Comparison of ENCODE assay signal across 40 mouse cellular contexts in genomic region chr9:40670313-40670712, GRCm38 (mm10). TPM values are rescaled to one million over a fixed set of nuclear protein-coding genes. Genes with fewer than 3 reads are reported as not detected.
A peak's percentile ranks its signal among the peaks of the same experiment; 100 is the strongest.
DNase-seq lines count a peak whose midpoint lies in the region; ATAC-seq and TF ChIP-seq lines count a peak whose summit lies in the region.
"Had no signal": no experiment of that assay in that cellular context is flagged by ENCODE, and none has a peak within 500 bp of the region (broad histone marks: within the 10 kb centered on the region; RNA-seq: fewer than 3 reads in every experiment).

Gene Gm21915 (plus strand): TSS chr9:40670613.

- no peak within 1 kb of the TSS for H3K4me3 ChIP-seq in hindbrain, embryonic 10.5 days
- no peak within 1 kb of the TSS for H3K4me3 ChIP-seq in hindbrain, postnatal 0 days (ENCODE audit: low read length)
- no peak within 1 kb of the TSS for H3K4me3 ChIP-seq in hindbrain, embryonic 12.5 days
- no peak within 1 kb of the TSS for H3K4me3 ChIP-seq in limb, embryonic 15.5 days
- H3K4me3 ChIP-seq in midbrain, embryonic 14.5 days (replicated peaks; ENCODE audit: low read depth, low read length) = no peak within 1 kb of the TSS
- H3K4me3 ChIP-seq in embryonic facial prominence, embryonic 10.5 days = no peak within 1 kb of the TSS
- H3K4me3 ChIP-seq: erythroblast, embryonic 14.5 days; heart, embryonic 12.5 days; intestine, embryonic 15.5 days; limb, embryonic 12.5 days; liver, embryonic 12.5 days; megakaryocyte, embryonic 14.5 days had no signal

- no peak for ATAC-seq in hindbrain, postnatal 0 days
- ATAC-seq in hindbrain, embryonic 12.5 days (ENCODE audit: low FRiP score) = no peak
- no peak for ATAC-seq in limb, embryonic 15.5 days (ENCODE audit: insufficient number of reproducible peaks, low FRiP score, low TSS enrichment, low read depth)
- ATAC-seq in midbrain, embryonic 14.5 days (ENCODE audit: low FRiP score, low TSS enrichment) = no peak
- ATAC-seq: forebrain, embryonic 14.5 days; intestine, embryonic 15.5 days; liver, embryonic 12.5 days; liver, postnatal 0 days; Patski had no signal

- no peak for DNase-seq in hindbrain, embryonic 10.5 days (ENCODE audit: low spot score)
- DNase-seq in hindbrain, postnatal 0 days (ENCODE audit: low spot score) = no peak
- no peak for DNase-seq in midbrain, embryonic 14.5 days
- DNase-seq in embryonic facial prominence, embryonic 10.5 days (ENCODE audit: low spot score) = no peak
- no peak for DNase-seq in left cerebral cortex, postnatal 10 days (ENCODE audit: extremely low spot score in 1 of 2, low spot score in 2 of 2)
- DNase-seq in adrenal gland, postnatal 4 days (ENCODE audit: low spot score in 2 of 2) = no peak
- DNase-seq: adrenal gland, postnatal 10 days; cerebellum, adult 11-12 months; cerebellum, adult 9-11 months; embryo, embryonic 11 days; gastrocnemius, postnatal 36 days; heart, adult 18-20 months; kidney, adult 8-10 months; kidney, postnatal 4 days; liver, postnatal 0 days; lung, postnatal 4 days; right cerebral cortex, adult 18-20 months; spleen, adult 18-20 months; thymus, postnatal 14 days had no signal

- peaks cover 20% of the 10 kb centered on the region for H3K4me1 ChIP-seq in hindbrain, embryonic 10.5 days (replicated peaks)
- peaks cover 8% of the 10 kb centered on the region for H3K4me1 ChIP-seq in hindbrain, postnatal 0 days (ENCODE audit: insufficient read depth, low read length)
- peaks cover 11% of the 10 kb centered on the region for H3K4me1 ChIP-seq in hindbrain, embryonic 12.5 days
- H3K4me1 ChIP-seq in limb, embryonic 15.5 days = peaks cover 8% of the 10 kb centered on the region
- peaks cover 11% of the 10 kb centered on the region for H3K4me1 ChIP-seq in midbrain, embryonic 14.5 days (ENCODE audit: control insufficient read depth, insufficient read depth, low read length)
- peaks cover 14% of the 10 kb centered on the region for H3K4me1 ChIP-seq in embryonic facial prominence, embryonic 10.5 days
- H3K4me1 ChIP-seq: liver, embryonic 12.5 days; megakaryocyte, embryonic 14.5 days had no signal

- no peaks in the 10 kb centered on the region for H3K36me3 ChIP-seq in hindbrain, embryonic 10.5 days
- no peaks in the 10 kb centered on the region for H3K36me3 ChIP-seq in hindbrain, postnatal 0 days (ENCODE audit: insufficient read depth, low read length)
- no peaks in the 10 kb centered on the region for H3K36me3 ChIP-seq in hindbrain, embryonic 12.5 days
- no peaks in the 10 kb centered on the region for H3K36me3 ChIP-seq in limb, embryonic 15.5 days
- H3K36me3 ChIP-seq in midbrain, embryonic 14.5 days (ENCODE audit: control insufficient read depth, insufficient read depth, low read length) = no peaks in the 10 kb centered on the region
- no peaks in the 10 kb centered on the region for H3K36me3 ChIP-seq in embryonic facial prominence, embryonic 10.5 days (replicated peaks)
- H3K36me3 ChIP-seq: heart, embryonic 12.5 days; intestine, embryonic 15.5 days; limb, embryonic 12.5 days; liver, embryonic 12.5 days had no signal

- no peaks in the 10 kb centered on the region; the same call in 1 of the 2 replicates for H3K27me3 ChIP-seq in hindbrain, embryonic 10.5 days (ENCODE audit: insufficient read depth, poor library complexity, severe bottlenecking)
- H3K27me3 ChIP-seq in hindbrain, postnatal 0 days (ENCODE audit: insufficient read depth, low read length) = no peaks in the 10 kb centered on the region
- H3K27me3 ChIP-seq in hindbrain, embryonic 12.5 days = no peaks in the 10 kb centered on the region
- H3K27me3 ChIP-seq in limb, embryonic 15.5 days = no peaks in the 10 kb centered on the region
- H3K27me3 ChIP-seq in midbrain, embryonic 14.5 days (ENCODE audit: control insufficient read depth, insufficient read depth, low read length) = no peaks in the 10 kb centered on the region
- no peaks in the 10 kb centered on the region for H3K27me3 ChIP-seq in embryonic facial prominence, embryonic 10.5 days (replicated peaks; ENCODE audit: low read depth, poor library complexity, severe bottlenecking)
- H3K27me3 ChIP-seq: heart, embryonic 12.5 days; intestine, embryonic 15.5 days; limb, embryonic 12.5 days; liver, embryonic 12.5 days had no signal

- H3K27ac ChIP-seq in hindbrain, embryonic 10.5 days = peak within 1 kb of the TSS; percentile 24; the same call in 1 of the 2 replicates
- no peak within 1 kb of the TSS for H3K27ac ChIP-seq in hindbrain, postnatal 0 days
- peak within 1 kb of the TSS; percentile 68 for H3K27ac ChIP-seq in hindbrain, embryonic 12.5 days
- peak within 1 kb of the TSS; percentile 34; the same call in 1 of the 2 replicates for H3K27ac ChIP-seq in limb, embryonic 15.5 days
- H3K27ac ChIP-seq in midbrain, embryonic 14.5 days (replicated peaks; ENCODE audit: low read depth, low read length) = peak within 1 kb of the TSS; percentile 28
- no peak within 1 kb of the TSS; the same call in 1 of the 2 replicates for H3K27ac ChIP-seq in embryonic facial prominence, embryonic 10.5 days (replicated peaks)
- H3K27ac ChIP-seq: intestine, embryonic 15.5 days; kidney, postnatal 0 days; limb, embryonic 12.5 days; liver, embryonic 12.5 days had no signal

- H3K4me2 ChIP-seq in hindbrain, postnatal 0 days (ENCODE audit: low read depth, low read length) = no peak within 1 kb of the TSS
- no peak within 1 kb of the TSS for H3K4me2 ChIP-seq in hindbrain, embryonic 12.5 days (replicated peaks)
- H3K4me2 ChIP-seq in limb, embryonic 15.5 days = no peak within 1 kb of the TSS
- no peak within 1 kb of the TSS for H3K4me2 ChIP-seq in midbrain, embryonic 14.5 days (ENCODE audit: low read length)
- H3K4me2 ChIP-seq: heart, embryonic 12.5 days; intestine, embryonic 15.5 days; limb, embryonic 12.5 days; liver, embryonic 12.5 days had no signal

- no peaks in the 10 kb centered on the region for H3K9me3 ChIP-seq in hindbrain, embryonic 10.5 days
- no peaks in the 10 kb centered on the region for H3K9me3 ChIP-seq in hindbrain, postnatal 0 days (ENCODE audit: low read length)
- H3K9me3 ChIP-seq in hindbrain, embryonic 12.5 days (replicated peaks) = no peaks in the 10 kb centered on the region
- no peaks in the 10 kb centered on the region for H3K9me3 ChIP-seq in limb, embryonic 15.5 days
- no peaks in the 10 kb centered on the region for H3K9me3 ChIP-seq in midbrain, embryonic 14.5 days (ENCODE audit: control insufficient read depth, low read length)
- no peaks in the 10 kb centered on the region for H3K9me3 ChIP-seq in embryonic facial prominence, embryonic 10.5 days
- H3K9me3 ChIP-seq: heart, embryonic 12.5 days; intestine, embryonic 15.5 days; limb, embryonic 12.5 days; liver, embryonic 12.5 days; megakaryocyte, embryonic 14.5 days had no signal

- intact Hi-C loops in left cerebral cortex, postnatal 10 days (cut with DNase I) = no loop called here

- TF ChIP-seq CTCF in hindbrain, postnatal 0 days (IDR thresholded peaks at IDR 0.05; ENCODE audit: low read depth) = no peak

- 88% methylated on average over 3 of the region's 3 CpGs for WGBS in hindbrain, embryonic 10.5 days
- 91% methylated on average over 3 of the region's 3 CpGs for WGBS in hindbrain, postnatal 0 days
- WGBS in hindbrain, embryonic 12.5 days = 87% methylated on average over 3 of the region's 3 CpGs
- 87% methylated on average over 3 of the region's 3 CpGs for WGBS in limb, embryonic 15.5 days
- WGBS in midbrain, embryonic 14.5 days = 88% methylated on average over 3 of the region's 3 CpGs
- WGBS in embryonic facial prominence, embryonic 10.5 days = 83% methylated on average over 3 of the region's 3 CpGs

- H3K9ac ChIP-seq in hindbrain, postnatal 0 days (replicated peaks; ENCODE audit: low read length) = no peak within 1 kb of the TSS
- no peak within 1 kb of the TSS for H3K9ac ChIP-seq in hindbrain, embryonic 12.5 days
- no peak within 1 kb of the TSS for H3K9ac ChIP-seq in limb, embryonic 15.5 days
- H3K9ac ChIP-seq in midbrain, embryonic 14.5 days (replicated peaks; ENCODE audit: low read length) = no peak within 1 kb of the TSS
- H3K9ac ChIP-seq: heart, embryonic 12.5 days; intestine, embryonic 15.5 days; limb, embryonic 12.5 days; liver, embryonic 12.5 days; liver, postnatal 0 days had no signal

RNA-seq across cellular contexts. Expression of gene Gm21915, which starts in this region (rescaled TPM):
- not detected in 2 replicates for polyA plus RNA-seq in hindbrain, embryonic 10.5 days (2016; fragmentation: Nextera tagmentation; extraction: Ambion mirVana)
- total RNA-seq in hindbrain, postnatal 0 days (2014; rRNA removed) = not detected in 2 replicates
- polyA plus RNA-seq in hindbrain, postnatal 0 days (2015; fragmentation: Nextera tagmentation; extraction: Ambion mirVana) = not detected in 2 replicates
- not detected in 2 replicates for polyA plus RNA-seq in hindbrain, embryonic 12.5 days (2016; fragmentation: Nextera tagmentation; extraction: Ambion mirVana)
- not detected in 2 replicates for polyA plus RNA-seq in limb, embryonic 15.5 days (2015; fragmentation: Nextera tagmentation; extraction: Ambion mirVana)
- polyA plus RNA-seq in midbrain, embryonic 14.5 days (2014; fragmentation: Nextera tagmentation; extraction: Ambion mirVana) = not detected in 2 replicates
- polyA plus RNA-seq in embryonic facial prominence, embryonic 10.5 days (2016; fragmentation: Nextera tagmentation; extraction: Ambion mirVana) = not detected in 2 replicates
- total RNA-seq in left cerebral cortex, postnatal 10 days (2021) = not detected
- total RNA-seq in adrenal gland, postnatal 4 days (2021) = not detected
- total RNA-seq: adrenal gland, postnatal 10 days; gastrocnemius, adult 18-20 months; gastrocnemius, postnatal 36 days; heart, adult 18-20 months; hematopoietic stem cell, adult 5-6 weeks; layer of hippocampus, adult 8-10 months; left cerebral cortex, postnatal 14 days; MEL had no signal
- polyA plus RNA-seq: embryonic facial prominence, embryonic 14.5 days; erythroblast, embryonic 14.5 days; forebrain, embryonic 14.5 days; frontal cortex, adult 2 months; heart, embryonic 12.5 days; heart, postnatal 0 days; intestine, embryonic 15.5 days; kidney, postnatal 0 days; limb, embryonic 12.5 days; liver, embryonic 12.5 days; liver, postnatal 0 days; lung, embryonic 16.5 days; Patski; stomach, embryonic 16.5 days had no signal

Comparison
In these comparisons a context has a peak if more than half of its experiments do, and no peak if none do; other contexts are left out.
1. H3K27ac ChIP-seq: peak in hindbrain, embryonic 10.5 days (single experiment), hindbrain, embryonic 12.5 days (single experiment), limb, embryonic 15.5 days (single experiment) and midbrain, embryonic 14.5 days (single experiment); none in hindbrain, postnatal 0 days (single experiment) and embryonic facial prominence, embryonic 10.5 days (single experiment).